ENCODE assay signal across 9 mouse cellular contexts in genomic region chr11:97631938-97632337, GRCm38 (mm10). TPM values are rescaled to one million over a fixed set of nuclear protein-coding genes. Genes with fewer than 3 reads are reported as not detected.
DNase-seq lines count a peak whose midpoint lies in the region; ATAC-seq and TF ChIP-seq lines count a peak whose summit lies in the region.
"Had no signal": no experiment of that assay in that cellular context is flagged by ENCODE, and none has a peak within 500 bp of the region (broad histone marks: within the 10 kb centered on the region; RNA-seq: fewer than 3 reads in every experiment).

No protein-coding gene starts in this region.

- H3K36me3 ChIP-seq in ES-Bruce4 (ENCODE audit: control insufficient read depth, insufficient read depth, low read length, poor library complexity, severe bottlenecking) = peaks cover 9% of the 10 kb centered on the region; the same call in 1 of the 2 replicates
- H3K36me3 ChIP-seq in embryonic facial prominence, embryonic 11.5 days (replicated peaks; ENCODE audit: control insufficient read depth, insufficient read depth, low read depth, low read length) = no peaks in the 10 kb centered on the region
- no peaks in the 10 kb centered on the region for H3K36me3 ChIP-seq in lung, postnatal 0 days (ENCODE audit: insufficient read depth, low read length)
- H3K36me3 ChIP-seq: limb, embryonic 12.5 days had no signal

- 0 out of 2 replicates have a peak overlapping the region, but pooled peaks have one; percentile 28 for H3K9ac ChIP-seq in ES-Bruce4 (ENCODE audit: low read depth, poor library complexity, severe bottlenecking)
- H3K9ac ChIP-seq in embryonic facial prominence, embryonic 11.5 days (replicated peaks; ENCODE audit: low read length) = no peak overlapping the region
- H3K9ac ChIP-seq in lung, postnatal 0 days (replicated peaks; ENCODE audit: low read depth) = no peak overlapping the region
- H3K9ac ChIP-seq: limb, embryonic 12.5 days had no signal

- WGBS in embryonic facial prominence, embryonic 11.5 days = 2% methylated on average over 12 of the region's 12 CpGs
- 7% methylated on average over 11 of the region's 12 CpGs for WGBS in lung, postnatal 0 days

- H3K27me3 ChIP-seq in ES-Bruce4 (ENCODE audit: control insufficient read depth, insufficient read depth, low read length, poor library complexity, severe bottlenecking) = no peaks in the 10 kb centered on the region
- peaks cover 35% of the 10 kb centered on the region for H3K27me3 ChIP-seq in embryonic facial prominence, embryonic 11.5 days (ENCODE audit: control insufficient read depth, insufficient read depth, low read length)
- H3K27me3 ChIP-seq in lung, postnatal 0 days (replicated peaks; ENCODE audit: insufficient read depth, low read length) = peaks cover 43% of the 10 kb centered on the region; the same call in 1 of the 2 replicates

- H3K9me3 ChIP-seq in ES-Bruce4 (replicated peaks; ENCODE audit: control insufficient read depth, insufficient read depth, low read length, poor library complexity, severe bottlenecking) = no peaks in the 10 kb centered on the region
- H3K9me3 ChIP-seq in embryonic facial prominence, embryonic 11.5 days (replicated peaks; ENCODE audit: control insufficient read depth, low read length) = no peaks in the 10 kb centered on the region
- no peaks in the 10 kb centered on the region for H3K9me3 ChIP-seq in lung, postnatal 0 days (ENCODE audit: low read length)
- H3K9me3 ChIP-seq: limb, embryonic 12.5 days had no signal

- no peak overlapping the region for H3K4me3 ChIP-seq in ES-Bruce4 (ENCODE audit: low read depth, low read length)
- H3K4me3 ChIP-seq in embryonic facial prominence, embryonic 11.5 days (ENCODE audit: low read depth, low read length) = no peak overlapping the region
- no peak overlapping the region for H3K4me3 ChIP-seq in lung, postnatal 0 days (ENCODE audit: low read depth, low read length)
- H3K4me3 ChIP-seq: limb, embryonic 12.5 days had no signal

- DNase-seq in adrenal gland, postnatal 25 days = peak; percentile 80
- DNase-seq in embryonic facial prominence, embryonic 11.5 days (ENCODE audit: low spot score) = peak; percentile 85
- DNase-seq in heart, adult 8-10 months (ENCODE audit: low spot score) = peak; percentile 77
- peak; percentile 73 to 86 for DNase-seq in kidney, postnatal 36 days
- DNase-seq in lung, postnatal 0 days (ENCODE audit: low spot score) = peak; percentile 80
- peak; percentile 73 for DNase-seq in retina, postnatal 7 days (ENCODE audit: low read depth, low spot score)
- peak; percentile 64 for DNase-seq in urinary bladder, adult 2 months (ENCODE audit: low spot score)

- peak; percentile 98 for TF ChIP-seq CTCF in ES-Bruce4 (IDR thresholded peaks at IDR 0.05; ENCODE audit: low read depth, low read length)
- TF ChIP-seq CTCF in lung, postnatal 0 days (IDR thresholded peaks at IDR 0.05) = peak; percentile 99

- no peak overlapping the region for H3K4me2 ChIP-seq in embryonic facial prominence, embryonic 11.5 days (ENCODE audit: low read depth, low read length)
- no peak overlapping the region for H3K4me2 ChIP-seq in lung, postnatal 0 days (replicated peaks; ENCODE audit: low read depth, low read length)
- H3K4me2 ChIP-seq: limb, embryonic 12.5 days had no signal

- H3K27ac ChIP-seq in ES-Bruce4 (ENCODE audit: insufficient read depth, low read length) = no peak overlapping the region
- no peak overlapping the region for H3K27ac ChIP-seq in embryonic facial prominence, embryonic 11.5 days (replicated peaks; ENCODE audit: low read depth, low read length)
- no peak overlapping the region for H3K27ac ChIP-seq in lung, postnatal 0 days (ENCODE audit: low read length)
- H3K27ac ChIP-seq: limb, embryonic 12.5 days had no signal

- no peak for TF ChIP-seq POLR2A in ES-Bruce4 (IDR thresholded peaks at IDR 0.05; ENCODE audit: insufficient read depth, low read length)

- ATAC-seq in embryonic facial prominence, embryonic 11.5 days (replicated peaks; ENCODE audit: insufficient number of reproducible peaks, low FRiP score, low TSS enrichment, low read depth) = no peak
- peak; percentile 52 for ATAC-seq in lung, postnatal 0 days

- TF ChIP-seq EP300 in ES-Bruce4 (IDR thresholded peaks at IDR 0.05; ENCODE audit: insufficient read depth, low read depth, low read length) = peak; percentile 44; the same call in 1 of the 2 replicates
- no peak for TF ChIP-seq EP300 in lung, postnatal 0 days (IDR thresholded peaks at IDR 0.05)

- peaks cover 2% of the 10 kb centered on the region for H3K4me1 ChIP-seq in ES-Bruce4 (ENCODE audit: control insufficient read depth, insufficient read depth, low read length)
- H3K4me1 ChIP-seq in embryonic facial prominence, embryonic 11.5 days (ENCODE audit: control insufficient read depth, insufficient read depth, low read length) = peaks cover 13% of the 10 kb centered on the region
- H3K4me1 ChIP-seq in lung, postnatal 0 days (ENCODE audit: insufficient read depth, low read depth, low read length) = peaks cover 7% of the 10 kb centered on the region

RNA-seq across cellular contexts. Expression of gene Epop, which starts 2.4 kb away (rescaled TPM):
- polyA plus RNA-seq in ES-Bruce4 (2011; ENCODE audit: insufficient read depth, insufficient read length, low read depth, missing spikeins) = 39.3 and 44.1 TPM in 2 replicates
- total RNA-seq in adrenal gland, postnatal 25 days (2021) = 6.2 and 7.8 TPM in 2 replicates
- polyA plus RNA-seq in embryonic facial prominence, embryonic 11.5 days (2014; fragmentation: Nextera tagmentation; extraction: Ambion mirVana) = 9.0 and 9.7 TPM in 2 replicates
- 1 to 10 TPM in 3 of 4 experiments, under 1 TPM in 1; 0.92 to 1.7 (median 1.2) TPM for total RNA-seq in heart, adult 8-10 months (2022)
- 3.5 and 4.1 TPM in 2 replicates for polyA plus RNA-seq in lung, postnatal 0 days (2015; fragmentation: Nextera tagmentation; extraction: Ambion mirVana)
- 0.77 and 0.80 TPM in 2 replicates for polyA plus RNA-seq in urinary bladder, adult 2 months (2012; rRNA removed)

RNA-seq across cellular contexts. Expression of gene Mllt6, which starts 31.3 kb away (rescaled TPM):
- 23.7 and 25.2 TPM in 2 replicates for polyA plus RNA-seq in ES-Bruce4 (2011; ENCODE audit: insufficient read depth, insufficient read length, low read depth, missing spikeins)
- 49.4 and 53.6 TPM in 2 replicates for total RNA-seq in adrenal gland, postnatal 25 days (2021)
- polyA plus RNA-seq in embryonic facial prominence, embryonic 11.5 days (2014; fragmentation: Nextera tagmentation; extraction: Ambion mirVana) = 3.7 and 3.9 TPM in 2 replicates
- total RNA-seq in heart, adult 8-10 months (2022) = 10 to 100 TPM; 68.8 to 84.0 (median 69.8) TPM
- polyA plus RNA-seq in lung, postnatal 0 days (2015; fragmentation: Nextera tagmentation; extraction: Ambion mirVana) = 3.0 and 3.5 TPM in 2 replicates
- 30.2 and 37.2 TPM in 2 replicates for polyA plus RNA-seq in urinary bladder, adult 2 months (2012; rRNA removed)

RNA-seq across cellular contexts. Expression of gene Cisd3, which starts 53.7 kb away (rescaled TPM):
- 62.3 and 77.2 TPM in 2 replicates for polyA plus RNA-seq in ES-Bruce4 (2011; ENCODE audit: insufficient read depth, insufficient read length, low read depth, missing spikeins)
- 164 and 166 TPM in 2 replicates for total RNA-seq in adrenal gland, postnatal 25 days (2021)
- 11.8 TPM in 2 replicates for polyA plus RNA-seq in embryonic facial prominence, embryonic 11.5 days (2014; fragmentation: Nextera tagmentation; extraction: Ambion mirVana)
- 100 to 1,000 TPM; 133 to 158 (median 141) TPM for total RNA-seq in heart, adult 8-10 months (2022)
- polyA plus RNA-seq in lung, postnatal 0 days (2015; fragmentation: Nextera tagmentation; extraction: Ambion mirVana) = 59.1 and 63.8 TPM in 2 replicates
- 55.7 and 56.2 TPM in 2 replicates for polyA plus RNA-seq in urinary bladder, adult 2 months (2012; rRNA removed)

RNA-seq across cellular contexts. Expression of gene Srcin1, which starts 56.0 kb away (rescaled TPM):
- 7.7 and 8.3 TPM in 2 replicates for polyA plus RNA-seq in ES-Bruce4 (2011; ENCODE audit: insufficient read depth, insufficient read length, low read depth, missing spikeins)
- total RNA-seq in adrenal gland, postnatal 25 days (2021) = 9.8 and 9.9 TPM in 2 replicates
- 0.55 and 0.56 TPM in 2 replicates for polyA plus RNA-seq in embryonic facial prominence, embryonic 11.5 days (2014; fragmentation: Nextera tagmentation; extraction: Ambion mirVana)
- total RNA-seq in heart, adult 8-10 months (2022) = under 1 TPM; 0.06 to 0.75 (median 0.18) TPM
- polyA plus RNA-seq in lung, postnatal 0 days (2015; fragmentation: Nextera tagmentation; extraction: Ambion mirVana) = 0.36 and 0.45 TPM in 2 replicates
- polyA plus RNA-seq in urinary bladder, adult 2 months (2012; rRNA removed) = 1.4 and 1.6 TPM in 2 replicates
